Mouse (Mus musculus) heart, embryonic 11.5 days (tissue): ENCODE data around the gene Asap3. TPM values are rescaled to one million over a fixed set of nuclear protein-coding genes. Genes with fewer than 3 reads are reported as not detected.

Experiments
- ATAC-seq: fragments of 200-750 bp; cut with Nextera tagmentation; replicated peaks from 2 replicates; pipeline ENCODE4 v1.8.0; 2017; ENCODE audit warnings: moderate library complexity; ENCODE audit not compliant: insufficient number of reproducible peaks, low FRiP score, low TSS enrichment
- H3K27ac ChIP-seq: fragments of 300-500 bp; sonication (generic); 2 replicates; pipeline ENCODE4 v1.5.1; 2014; ENCODE audit warnings: mild to moderate bottlenecking, low read depth, low read length
- H3K27me3 ChIP-seq: fragments of 300-500 bp; sonication (generic); 2 replicates; pipeline ENCODE4 v1.6.1; 2014; ENCODE audit warnings: mild to moderate bottlenecking, low read length, mixed read lengths; ENCODE audit not compliant: control insufficient read depth, insufficient read depth
- H3K36me3 ChIP-seq: fragments of 300-500 bp; sonication (generic); 2 replicates; pipeline ENCODE4 v1.6.1; 2014; ENCODE audit warnings: mild to moderate bottlenecking, low read length, moderate library complexity, mixed read lengths; ENCODE audit not compliant: control insufficient read depth, insufficient read depth
- H3K4me1 ChIP-seq: fragments of 300-500 bp; sonication (generic); 2 replicates; pipeline ENCODE4 v1.6.1; 2014; ENCODE audit warnings: low read length; ENCODE audit not compliant: control insufficient read depth, insufficient read depth
- H3K4me2 ChIP-seq: fragments of 300-500 bp; sonication (generic); 2 replicates; pipeline ENCODE4 v1.6.1; 2014; ENCODE audit warnings: mild to moderate bottlenecking, moderate library complexity
- H3K4me3 ChIP-seq: fragments of 300-500 bp; sonication (generic); 2 replicates; pipeline ENCODE4 v1.5.1; 2014; ENCODE audit warnings: low read depth, low read length
- H3K9ac ChIP-seq: fragments of 300-500 bp; sonication (generic); 2 replicates; pipeline ENCODE4 v1.6.1; 2014; ENCODE audit warnings: mild to moderate bottlenecking, low read depth, low read length, moderate library complexity
- H3K9me3 ChIP-seq: fragments of 300-500 bp; sonication (generic); replicated peaks from 2 replicates; pipeline ENCODE4 v1.6.1; 2016; ENCODE audit warnings: low read length; ENCODE audit not compliant: control insufficient read depth
- WGBS: fragments of 180-500 bp; shearing (Covaris S2); extraction: QIAGEN DNeasy Blood & Tissue Kit; methylation state at CpG from one replicate; pipeline ENCODE4 v1.1.7; 2014; ENCODE audit not compliant: insufficient replicate concordance; 5-methylcytosine and 5-hydroxymethylcytosine counted together
- polyA plus RNA-seq: library from polyadenylated mRNA; unstranded; fragments of >200 nt; fragmentation: Nextera tagmentation; extraction: Ambion mirVana; gene quantifications from 2 replicates; pipeline ENCODE4 v1.2.1, GENCODE M21; 2014

Asap3 gene
- 1.8 and 2.1 TPM in 2 replicates for polyA plus RNA-seq

DNA sequence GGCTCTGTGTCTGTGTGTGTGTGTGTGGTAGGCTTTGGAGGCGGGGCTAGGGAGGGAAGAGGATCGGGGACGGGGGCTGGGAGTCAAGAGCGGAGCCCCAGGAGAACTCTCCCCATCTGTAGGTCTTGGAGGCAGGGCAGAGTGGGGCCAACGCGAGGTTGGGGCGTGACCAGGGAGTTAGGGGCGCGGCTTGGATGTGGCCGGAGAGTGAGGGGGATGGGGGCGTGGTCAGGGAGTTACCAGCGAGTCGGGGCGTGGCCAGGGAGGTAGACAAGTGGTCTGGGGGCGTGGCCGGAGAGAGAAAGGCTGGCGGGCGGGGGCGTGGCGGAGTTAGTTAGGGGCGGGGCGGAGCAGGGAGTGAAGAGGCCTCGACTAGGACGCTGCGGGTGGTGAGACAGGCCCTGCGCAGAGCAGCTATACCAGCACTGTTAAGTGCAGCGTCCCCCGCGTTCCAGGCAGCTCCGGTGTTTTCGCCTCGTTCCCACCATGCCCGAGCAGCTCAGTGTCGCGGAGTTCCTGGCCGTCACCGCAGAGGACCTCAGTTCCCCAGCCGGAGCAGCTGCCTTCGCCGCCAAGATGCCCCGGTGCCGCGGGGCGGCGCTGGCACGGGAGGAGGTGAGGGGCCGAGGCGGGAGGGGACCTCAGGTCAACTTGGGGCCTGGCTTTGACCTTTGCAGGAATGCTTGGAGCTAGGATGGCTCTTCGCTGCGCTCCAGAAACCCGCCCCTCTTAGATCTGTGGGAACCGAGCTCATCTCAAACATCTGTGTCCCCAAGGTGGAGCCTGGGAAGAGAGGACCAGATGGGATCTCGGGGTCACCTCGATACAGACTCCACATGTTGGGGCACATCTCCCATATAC, at the start of gene Asap3:
TSS of gene Asap3 (plus strand) at position 333 of the 861 bp plus-strand sequence.
- Histone ChIP-seq H3K4me1 (peaks cover 9% of the 10 kb centered on the region; the same call in 1 of the 2 replicates), H3K9ac (peak within 1 kb of the TSS; percentile 77), H3K4me3 (peak within 1 kb of the TSS; percentile 62), H3K27me3 (peaks cover 4% of the 10 kb centered on the region; the same call in 1 of the 2 replicates), H3K9me3 (no peaks in the 10 kb centered on the region), H3K36me3 (no peaks in the 10 kb centered on the region), H3K4me2 (peak within 1 kb of the TSS; percentile 99), H3K27ac (peak within 1 kb of the TSS; percentile 36; the same call in 1 of the 2 replicates)
- under 1% methylated on average over 53 of the region's 54 CpGs for WGBS
- ATAC-seq = peak; percentile 92

DNA sequence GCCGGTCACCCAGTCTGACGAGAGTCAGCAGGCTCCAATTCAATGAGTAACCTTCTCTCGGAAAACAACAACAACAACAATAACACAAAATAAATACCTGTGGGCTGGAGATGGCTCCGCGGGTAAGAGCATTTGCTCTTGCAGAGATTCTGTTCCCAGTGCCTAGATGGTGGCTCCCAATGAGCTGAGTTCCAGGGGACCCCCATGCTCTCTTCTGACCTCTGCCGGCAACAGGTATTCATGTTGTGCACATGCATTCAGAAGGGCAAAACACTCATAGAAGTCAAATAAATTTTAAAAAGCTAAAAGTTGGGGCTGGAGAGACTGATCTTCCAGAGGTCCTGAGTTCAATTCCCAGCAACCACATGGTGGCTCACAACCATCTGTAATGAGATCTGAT, 47.7 kb upstream of the Asap3 start:
- H3K36me3 ChIP-seq = no peaks in the 10 kb centered on the region
- H3K4me2 ChIP-seq = no peak overlapping the region
- no peak overlapping the region for H3K4me3 ChIP-seq
- H3K9ac ChIP-seq = no peak overlapping the region
- no peak overlapping the region for H3K27ac ChIP-seq
- no peak for ATAC-seq
- H3K4me1 ChIP-seq = no peaks in the 10 kb centered on the region
- H3K9me3 ChIP-seq = no peaks in the 10 kb centered on the region
- 70% methylated on average over 6 of the region's 6 CpGs for WGBS
- no peaks in the 10 kb centered on the region for H3K27me3 ChIP-seq

DNA sequence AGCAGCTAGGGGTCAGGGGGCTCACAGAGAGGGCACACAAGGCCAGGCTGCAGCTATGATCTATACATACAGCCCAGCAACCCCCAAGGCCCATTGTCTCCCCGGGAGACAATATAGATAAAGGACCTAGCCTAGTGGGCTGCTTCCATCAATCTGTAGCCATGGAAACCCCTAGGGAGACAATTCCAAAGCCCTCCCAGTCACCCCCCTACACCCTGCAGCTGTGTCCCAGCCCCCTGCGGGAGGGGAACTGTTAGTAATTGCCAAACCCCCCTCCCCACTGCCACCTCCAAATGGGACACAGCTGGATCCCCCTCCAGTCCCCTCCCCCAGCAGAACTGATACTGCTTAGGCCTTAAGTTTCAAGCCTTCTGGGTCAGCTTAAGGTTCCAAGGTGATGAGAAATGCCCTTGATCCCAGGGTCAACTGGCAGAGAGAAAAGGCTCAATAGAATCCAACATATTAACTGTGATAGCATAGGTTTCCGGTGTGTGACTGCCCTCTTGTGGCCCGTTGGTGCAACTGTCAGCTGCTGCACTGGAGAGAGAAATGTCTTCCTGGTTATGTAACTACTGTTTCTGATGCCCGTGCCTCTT, 46.3 kb upstream of the Asap3 start:
- no peaks in the 10 kb centered on the region for H3K9me3 ChIP-seq
- ATAC-seq = peak; percentile 25; the same call in 1 of the 2 replicates
- 0 out of 2 replicates have a peak overlapping the region, but pooled peaks have one; percentile 22 for H3K9ac ChIP-seq
- no peak overlapping the region for H3K4me3 ChIP-seq
- H3K4me2 ChIP-seq = no peak overlapping the region; the same call in 1 of the 2 replicates
- no peaks in the 10 kb centered on the region for H3K27me3 ChIP-seq
- WGBS = 11% methylated on average over 5 of the region's 5 CpGs
- H3K4me1 ChIP-seq = no peaks in the 10 kb centered on the region
- H3K27ac ChIP-seq = no peak overlapping the region
- no peaks in the 10 kb centered on the region for H3K36me3 ChIP-seq

DNA sequence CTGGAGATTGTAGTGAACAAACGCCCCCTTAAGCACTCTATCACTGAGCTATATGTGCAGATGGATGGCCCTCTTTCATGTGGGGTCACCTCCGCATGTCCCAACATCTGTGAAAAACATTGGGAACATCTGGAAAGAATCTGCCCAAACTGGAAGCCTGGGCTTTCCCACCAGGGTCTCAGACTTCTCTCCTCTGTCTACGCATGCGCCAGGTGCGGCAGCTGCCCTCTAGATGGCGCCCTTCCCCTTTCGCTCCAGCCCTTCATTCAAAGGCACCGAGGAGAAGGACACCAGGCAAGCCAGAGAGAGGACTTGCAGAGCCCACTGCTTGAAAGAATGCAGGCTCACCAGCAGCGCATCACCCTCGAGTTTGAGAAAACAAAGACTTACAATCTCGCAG, 42.7 kb upstream of the Asap3 start:
- Histone ChIP-seq H3K9me3 (no peaks in the 10 kb centered on the region), H3K4me3 (no peak overlapping the region), H3K9ac (no peak overlapping the region), H3K4me2 (no peak overlapping the region), H3K36me3 (no peaks in the 10 kb centered on the region), H3K27me3 (no peaks in the 10 kb centered on the region), H3K27ac (no peak overlapping the region), H3K4me1 (no peaks in the 10 kb centered on the region)
- ATAC-seq = 0 out of 2 replicates have a peak, but pooled peaks have one; percentile 16
- 1% methylated on average over 11 of the region's 11 CpGs for WGBS

DNA sequence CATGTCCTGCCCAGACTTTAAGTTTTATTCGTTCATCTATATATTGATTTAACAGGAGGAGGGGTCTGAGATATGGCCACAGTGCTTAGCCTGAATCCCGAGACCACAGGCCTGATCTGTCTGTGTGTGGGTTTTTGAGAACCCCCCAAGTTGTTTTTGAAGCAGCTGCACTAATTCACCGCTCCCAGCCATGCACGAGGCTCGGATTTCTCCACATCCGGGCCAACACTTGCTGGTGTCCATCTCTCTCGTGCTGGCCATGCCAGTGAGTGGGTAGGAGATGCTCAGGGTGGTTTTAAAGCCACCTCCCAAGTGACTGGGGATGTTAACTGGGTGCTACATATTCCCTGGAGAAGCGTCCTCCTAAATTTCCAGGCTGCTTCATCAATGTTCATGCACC, 41.2 kb upstream of the Asap3 start:
- H3K27ac ChIP-seq = no peak overlapping the region
- no peaks in the 10 kb centered on the region for H3K9me3 ChIP-seq
- H3K4me3 ChIP-seq = no peak overlapping the region
- no peak for ATAC-seq
- 88% methylated on average over 8 of the region's 8 CpGs for WGBS
- no peak overlapping the region for H3K4me2 ChIP-seq
- no peaks in the 10 kb centered on the region for H3K4me1 ChIP-seq
- H3K9ac ChIP-seq = no peak overlapping the region
- no peaks in the 10 kb centered on the region for H3K27me3 ChIP-seq
- H3K36me3 ChIP-seq = no peaks in the 10 kb centered on the region

DNA sequence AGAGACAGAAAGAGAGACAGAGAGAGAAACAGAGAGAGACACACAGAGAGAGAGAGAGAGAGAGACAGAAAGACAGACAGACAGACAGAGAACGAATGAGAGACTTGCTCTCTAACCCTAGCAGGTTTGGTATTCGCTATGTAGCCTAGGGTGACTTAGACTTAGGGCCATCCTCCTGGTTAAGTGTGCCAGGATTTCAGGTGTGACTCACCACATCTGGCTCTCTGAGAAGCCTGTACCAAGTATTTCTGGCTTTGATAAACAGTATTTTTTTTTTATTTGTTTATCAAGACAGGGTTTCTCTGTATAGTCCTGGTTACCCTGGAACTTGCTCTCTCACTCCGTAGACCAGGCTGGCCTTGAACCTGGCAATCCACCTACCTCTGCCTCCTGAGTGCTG, 38.5 kb upstream of the Asap3 start:
- 73% methylated on average over 3 of the region's 3 CpGs for WGBS
- Histone ChIP-seq H3K4me2 (no peak overlapping the region), H3K9me3 (no peaks in the 10 kb centered on the region), H3K9ac (no peak overlapping the region), H3K36me3 (no peaks in the 10 kb centered on the region), H3K27ac (no peak overlapping the region), H3K4me1 (no peaks in the 10 kb centered on the region), H3K4me3 (no peak overlapping the region), H3K27me3 (no peaks in the 10 kb centered on the region)
- ATAC-seq = no peak

DNA sequence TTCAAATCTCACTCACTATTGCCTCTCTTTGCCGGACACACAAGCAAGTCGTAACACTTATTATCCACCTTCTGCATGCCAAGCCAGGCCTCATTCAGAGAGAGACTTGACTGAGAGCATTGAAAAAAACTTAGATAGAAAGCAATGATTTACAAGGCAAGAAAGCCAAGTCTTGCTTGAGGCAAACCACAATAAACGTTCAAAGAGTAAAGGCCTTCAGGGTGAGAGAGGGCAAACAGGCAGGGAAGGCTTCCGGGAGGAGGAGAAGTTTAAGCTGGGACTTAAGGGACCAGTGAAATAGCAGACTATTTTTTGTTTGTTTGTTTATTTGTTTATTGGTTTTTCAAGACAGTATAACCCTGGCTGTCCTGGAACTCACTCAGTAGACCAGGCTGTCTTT, 35.8 kb upstream of the Asap3 start:
- Histone ChIP-seq H3K4me2 (no peak overlapping the region), H3K36me3 (no peaks in the 10 kb centered on the region), H3K27ac (no peak overlapping the region), H3K9me3 (no peaks in the 10 kb centered on the region), H3K27me3 (no peaks in the 10 kb centered on the region), H3K4me3 (no peak overlapping the region), H3K9ac (no peak overlapping the region), H3K4me1 (peaks cover 19% of the 10 kb centered on the region; the same call in 1 of the 2 replicates)
- WGBS = 85% methylated on average over 4 of the region's 4 CpGs
- no peak for ATAC-seq

DNA sequence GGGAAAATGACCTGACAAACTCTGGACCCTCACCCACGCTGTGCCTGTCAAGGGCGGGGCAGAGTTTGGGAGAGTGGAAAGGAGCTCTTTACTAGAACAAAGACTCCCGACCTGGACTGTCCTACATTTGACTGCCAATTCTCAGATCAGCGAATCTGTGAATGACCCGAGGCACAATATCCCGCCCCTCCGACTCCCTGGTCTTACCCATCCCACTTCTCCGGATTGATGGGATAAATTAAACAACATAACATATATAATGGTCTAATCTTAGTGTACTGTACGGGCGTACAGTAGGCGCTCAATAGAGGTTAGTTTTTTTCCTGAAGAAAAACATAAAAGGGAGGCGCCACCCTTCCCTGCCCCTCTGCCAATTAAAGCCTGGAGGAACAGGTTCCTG, 34.7 kb upstream of the Asap3 start:
- no peaks in the 10 kb centered on the region for H3K9me3 ChIP-seq
- no peaks in the 10 kb centered on the region for H3K36me3 ChIP-seq
- H3K4me2 ChIP-seq = peak overlapping the region; percentile 95
- H3K9ac ChIP-seq = peak overlapping the region; percentile 82
- no peaks in the 10 kb centered on the region for H3K27me3 ChIP-seq
- H3K27ac ChIP-seq = no peak overlapping the region
- H3K4me1 ChIP-seq = peaks cover 24% of the 10 kb centered on the region
- no peak for ATAC-seq
- H3K4me3 ChIP-seq = peak overlapping the region; percentile 60
- 22% methylated on average over 12 of the region's 12 CpGs for WGBS
